Mouse (Mus musculus) spleen, adult 2 months (tissue): ENCODE data around the gene Phf5a. TPM values are rescaled to one million over a fixed set of nuclear protein-coding genes. Genes with fewer than 3 reads are reported as not detected.

Experiments
- DNase-seq, 2 experiments: peaks; one replicate each; pipeline versions ENCODE4 v3.0.0 to v3.0.0-alpha.2; 2012 to 2021; ENCODE audit warnings: low spot score in 2 of 2, low read depth in 1 of 2
- H3K27ac ChIP-seq: fragments of 200-500 bp; 2 replicates; pipeline ENCODE4 v1.5.1; 2012; ENCODE audit warnings: low read length, inconsistent platforms; ENCODE audit not compliant: insufficient read depth
- H3K27me3 ChIP-seq: fragments of 200-500 bp; 2 replicates; pipeline ENCODE4 v1.6.1; 2012; ENCODE audit warnings: mild to moderate bottlenecking, moderate library complexity, low read length, inconsistent platforms; ENCODE audit not compliant: control insufficient read depth, insufficient read depth
- H3K36me3 ChIP-seq: fragments of 200-500 bp; 2 replicates; pipeline ENCODE4 v1.6.1; 2012; ENCODE audit warnings: mild to moderate bottlenecking, low read length, inconsistent platforms; ENCODE audit not compliant: control insufficient read depth, insufficient read depth
- H3K4me1 ChIP-seq: fragments of 200-500 bp; 2 replicates; pipeline ENCODE4 v1.6.1; 2011; ENCODE audit warnings: inconsistent platforms; ENCODE audit not compliant: control insufficient read depth, insufficient read depth, insufficient read length
- H3K4me3 ChIP-seq: fragments of 200-500 bp; 2 replicates; pipeline ENCODE4 v1.5.1; 2011; ENCODE audit warnings: mild to moderate bottlenecking, inconsistent platforms; ENCODE audit not compliant: insufficient read depth, insufficient read length; ENCODE audit errors: extremely low read depth
- CTCF ChIP-seq: fragments of 200-500 bp; IDR thresholded peaks from 2 replicates; pipeline ENCODE4 v1.5.1; 2011; ENCODE audit warnings: mild to moderate bottlenecking, inconsistent platforms; ENCODE audit not compliant: insufficient read depth, insufficient read length, insufficient replicate concordance; ENCODE audit errors: extremely low read depth
- POLR2A ChIP-seq: fragments of 200-500 bp; IDR thresholded peaks from 2 replicates; pipeline ENCODE4 v1.6.1; 2011; ENCODE audit warnings: low read depth, low read length, inconsistent platforms
- WGBS: fragments of 180-500 bp; shearing (Covaris S2); methylation state at CpG from one replicate; pipeline ENCODE4 v1.1.7; 2018; 5-methylcytosine and 5-hydroxymethylcytosine counted together
- polyA plus RNA-seq: library from polyadenylated mRNA; depleted of rRNA; stranded (reverse); fragments of >200 nt; gene quantifications from 2 replicates; pipeline ENCODE4 v1.2.3, GENCODE M21; 2012

Gene Phf5a
- polyA plus RNA-seq, 1 experiment, result 29.8 TPM

- Histone ChIP-seq H3K36me3 (peaks cover 24% of the 10 kb centered on the region), H3K4me3 (no peak overlapping the region), H3K4me1 (no peaks in the 10 kb centered on the region), H3K27ac (no peak overlapping the region), H3K27me3 (no peaks in the 10 kb centered on the region)
- DNase-seq, result no peak
- TF ChIP-seq CTCF, result no peak
- no peak for TF ChIP-seq POLR2A
- 90% methylated on average over 7 of the region's 7 CpGs for WGBS
These were observed 7.5 kb downstream of the Phf5a start for GRCm38 (mm10) chr15:81864238-81864637.

- TF ChIP-seq CTCF (no peak), POLR2A (no peak)
- Histone ChIP-seq H3K27me3 (no peaks in the 10 kb centered on the region), H3K36me3 (peaks cover 8% of the 10 kb centered on the region), H3K27ac (peak overlapping the region; percentile 22; the same call in 1 of the 2 replicates), H3K4me1 (peaks cover 2% of the 10 kb centered on the region; the same call in 1 of the 2 replicates), H3K4me3 (no peak overlapping the region)
- 41% methylated on average over 8 of the region's 8 CpGs for WGBS
- DNase-seq, result no peak
These were observed 11.1 kb downstream of the Phf5a start for GRCm38 (mm10) chr15:81860471-81861135.

- no peak; the same call in 1 of the 2 replicates for TF ChIP-seq POLR2A
- no peak for TF ChIP-seq CTCF
- no peaks in the 10 kb centered on the region for H3K27me3 ChIP-seq
- WGBS, result under 1% methylated on average over 39 of the region's 39 CpGs
- peaks cover 2% of the 10 kb centered on the region; the same call in 1 of the 2 replicates for H3K4me1 ChIP-seq
- peak; percentile 79 to 94 for DNase-seq
- peak overlapping the region; percentile 76 for H3K4me3 ChIP-seq
- H3K27ac ChIP-seq, result peak overlapping the region; percentile 100
- H3K36me3 ChIP-seq, result peaks cover 1% of the 10 kb centered on the region; the same call in 1 of the 2 replicates
These were observed 12.1 kb downstream of the Phf5a start for GRCm38 (mm10) chr15:81859330-81860255.

GRCm38 (mm10) chr15:81858517-81859329, 13.0 kb downstream of the Phf5a start, which contains the start of gene Tob2:
TSS of gene Tob2 (minus strand) at chr15:81858796.
- no peaks in the 10 kb centered on the region for H3K27me3 ChIP-seq
- H3K36me3 ChIP-seq, result no peaks in the 10 kb centered on the region
- H3K4me3 ChIP-seq, result peak within 1 kb of the TSS; percentile 76
- DNase-seq, result peak; percentile 50 to 56
- peak within 1 kb of the TSS; percentile 100 for H3K27ac ChIP-seq
- H3K4me1 ChIP-seq, result peaks cover 2% of the 10 kb centered on the region; the same call in 1 of the 2 replicates
- WGBS, result under 1% methylated on average over 44 of the region's 44 CpGs
- TF ChIP-seq CTCF (no peak), POLR2A (no peak)

- 1% methylated on average over 23 of the region's 23 CpGs for WGBS
- Histone ChIP-seq H3K4me1 (peaks cover 2% of the 10 kb centered on the region; the same call in 1 of the 2 replicates), H3K27ac (peak overlapping the region; percentile 100), H3K27me3 (no peaks in the 10 kb centered on the region), H3K4me3 (peak overlapping the region; percentile 76), H3K36me3 (no peaks in the 10 kb centered on the region; the same call in 1 of the 2 replicates)
- DNase-seq, result peak; percentile 79 to 86
- TF ChIP-seq CTCF (no peak; the same call in 1 of the 2 replicates), POLR2A (peak; percentile 100)
These were observed 13.6 kb downstream of the Phf5a start for GRCm38 (mm10) chr15:81858138-81858516.

- WGBS, result under 1% methylated on average over 32 of the region's 33 CpGs
- peak overlapping the region; percentile 76 for H3K4me3 ChIP-seq
- no peaks in the 10 kb centered on the region for H3K27me3 ChIP-seq
- peaks cover 3% of the 10 kb centered on the region for H3K36me3 ChIP-seq
- peak overlapping the region; percentile 100 for H3K27ac ChIP-seq
- peaks cover 2% of the 10 kb centered on the region; the same call in 1 of the 2 replicates for H3K4me1 ChIP-seq
- TF ChIP-seq CTCF (no peak), POLR2A (no peak)
- peak in 1 of 2 experiments; percentile 35 for DNase-seq
These were observed 14.0 kb downstream of the Phf5a start for GRCm38 (mm10) chr15:81857724-81858116.
